Mouse (Mus musculus): ENCODE measurements at regions not wholly inside any gene's neighbourhood (a gene's known extent, or its start where the extent isn't known, plus 50 kb on each side); places are given as distances from the start of the nearest gene placed in this dataset.

GRCm38 (mm10) chr4:10604513-10604912 lies 269.8 kb upstream of the 2610301B20Rik start:
- DNase-seq (ENCODE audit: low read depth) = no peak

GRCm38 (mm10) chr4:10607855-10608576 lies 266.3 kb upstream of the 2610301B20Rik start:
- DNase-seq (ENCODE audit: low read depth) = no peak

GRCm38 (mm10) chr4:10610784-10611183 lies 263.5 kb upstream of the 2610301B20Rik start:
- no peak for DNase-seq (ENCODE audit: low read depth)

Data from NIH3T3 (cell line).